Mouse (Mus musculus) G1E (cell line): ENCODE data around the gene Ikzf3.

Experiments
- CTCF ChIP-seq: IDR thresholded peaks from 2 replicates; pipeline ENCODE4 v1.5.1; 2012; ENCODE audit warnings: low read depth, low read length, inconsistent platforms, mixed read lengths
- GATA1 ChIP-seq: IDR thresholded peaks from 2 replicates; pipeline ENCODE4 v1.6.1; 2012; ENCODE audit warnings: borderline replicate concordance, low read length, inconsistent platforms, mixed read lengths
- GATA2 ChIP-seq: IDR thresholded peaks from 2 replicates; pipeline ENCODE4 v1.6.1; 2012; ENCODE audit warnings: low read depth, low read length, inconsistent platforms, borderline replicate concordance
- POLR2AphosphoS5 ChIP-seq: IDR thresholded peaks from 2 replicates; pipeline ENCODE4 v1.6.1; 2012; ENCODE audit warnings: low read depth, low read length, inconsistent platforms; ENCODE audit not compliant: insufficient replicate concordance
- TAL1 ChIP-seq: conservative IDR thresholded peaks from 2 replicates; pipeline ENCODE4 v1.6.1; 2012; ENCODE audit warnings: low read depth, low read length, inconsistent platforms, mixed read lengths

- no peak for TF ChIP-seq CTCF
- no peak for TF ChIP-seq POLR2AphosphoS5
- TF ChIP-seq GATA1 = no peak
- no peak for TF ChIP-seq TAL1
- TF ChIP-seq GATA2 = no peak
These were observed 96.4 kb downstream of the Ikzf3 start for GRCm38 (mm10) chr11:98449419-98449818.
